In the genomic region with DNA sequence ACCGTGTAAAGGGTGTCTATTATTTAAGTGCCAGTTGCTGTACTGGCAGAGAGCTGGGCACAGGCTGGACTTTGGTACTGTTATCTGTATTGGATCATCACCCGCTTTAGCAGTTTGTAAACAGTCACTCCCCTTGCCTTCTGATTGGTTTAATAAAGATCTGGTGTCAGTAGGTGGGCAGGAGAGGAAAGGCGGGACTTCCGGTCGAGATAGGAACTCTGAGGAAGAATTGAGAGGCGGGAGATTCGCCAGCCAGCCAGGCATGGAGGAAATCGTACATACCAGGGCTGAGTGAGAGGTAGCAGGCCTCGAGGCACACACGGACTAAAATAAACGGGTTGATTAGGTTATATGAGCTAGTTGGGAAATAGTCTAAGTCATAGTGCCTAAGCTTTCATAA, we compare ENCODE assay signal across 9 mouse cellular contexts. TPM values are rescaled to one million over a fixed set of nuclear protein-coding genes. Genes with fewer than 3 reads are reported as not detected.
A peak's percentile ranks its signal among the peaks of the same experiment; 100 is the strongest.
DNase-seq lines count a peak whose midpoint lies in the region; ATAC-seq and TF ChIP-seq lines count a peak whose summit lies in the region.
"Had no signal": no experiment of that assay in that cellular context is flagged by ENCODE, and none has a peak within 500 bp of the region (broad histone marks: within the 10 kb centered on the region; RNA-seq: fewer than 3 reads in every experiment).

No protein-coding gene starts in this region.

- WGBS in intestine, embryonic 16.5 days, result 26% methylated on average over 11 of the region's 11 CpGs
- WGBS in lung, embryonic 15.5 days, result 34% methylated on average over 11 of the region's 11 CpGs

- peak; percentile 96 for DNase-seq in 416B (ENCODE audit: low read depth)
- peak; percentile 27 for DNase-seq in thymus, postnatal 0 days (ENCODE audit: low spot score)
- DNase-seq in cerebellum, adult 9-10 months, result no peak
- DNase-seq in frontal cortex, postnatal 25 days (ENCODE audit: low spot score in 2 of 2), result no peak

- no peaks in the 10 kb centered on the region for H3K27me3 ChIP-seq in E14TG2a.4 (ENCODE audit: insufficient read depth, low read length)
- H3K27me3 ChIP-seq in intestine, embryonic 16.5 days (replicated peaks; ENCODE audit: control insufficient read depth, insufficient read depth, low read length), result no peaks in the 10 kb centered on the region
- no peaks in the 10 kb centered on the region for H3K27me3 ChIP-seq in lung, embryonic 15.5 days

- no peaks in the 10 kb centered on the region for H3K9me3 ChIP-seq in E14TG2a.4 (ENCODE audit: low read length)
- H3K9me3 ChIP-seq in intestine, embryonic 16.5 days (ENCODE audit: control insufficient read depth, low read length), result no peaks in the 10 kb centered on the region
- H3K9me3 ChIP-seq in lung, embryonic 15.5 days, result no peaks in the 10 kb centered on the region

- H3K27ac ChIP-seq in intestine, embryonic 16.5 days (ENCODE audit: low read length), result no peak overlapping the region
- no peak overlapping the region for H3K27ac ChIP-seq in lung, embryonic 15.5 days

- peaks cover 19% of the 10 kb centered on the region for H3K4me1 ChIP-seq in E14TG2a.4 (replicated peaks; ENCODE audit: low read depth, low read length)
- no peaks in the 10 kb centered on the region; the same call in 1 of the 2 replicates for H3K4me1 ChIP-seq in intestine, embryonic 16.5 days (ENCODE audit: control insufficient read depth, insufficient read depth, low read length)
- H3K4me1 ChIP-seq in lung, embryonic 15.5 days, result no peaks in the 10 kb centered on the region

- no peak overlapping the region for H3K9ac ChIP-seq in intestine, embryonic 16.5 days (ENCODE audit: low read depth, low read length)
- no peak overlapping the region for H3K9ac ChIP-seq in lung, embryonic 15.5 days

- peak overlapping the region; percentile 4; the same call in 1 of the 2 replicates for H3K4me2 ChIP-seq in intestine, embryonic 16.5 days (ENCODE audit: low read depth, low read length)
- peak overlapping the region; percentile 26; the same call in 1 of the 2 replicates for H3K4me2 ChIP-seq in lung, embryonic 15.5 days

- H3K36me3 ChIP-seq in E14TG2a.4 (ENCODE audit: insufficient read depth, low read length), result no peaks in the 10 kb centered on the region
- H3K36me3 ChIP-seq in intestine, embryonic 16.5 days (ENCODE audit: control insufficient read depth, insufficient read depth, low read length), result no peaks in the 10 kb centered on the region
- H3K36me3 ChIP-seq in lung, embryonic 15.5 days, result no peaks in the 10 kb centered on the region

- peak overlapping the region; percentile 63 for H3K4me3 ChIP-seq in E14TG2a.4 (replicated peaks; ENCODE audit: low read length)
- no peak overlapping the region for H3K4me3 ChIP-seq in intestine, embryonic 16.5 days (ENCODE audit: low read length)
- H3K4me3 ChIP-seq in lung, embryonic 15.5 days, result no peak overlapping the region

- peak; percentile 72 for ATAC-seq in common myeloid progenitor, adult 5-6 weeks (replicated peaks; ENCODE audit: low read depth, poor library complexity, severe bottlenecking)
- ATAC-seq in intestine, embryonic 16.5 days, result peak; percentile 86
- ATAC-seq in lung, embryonic 15.5 days (ENCODE audit: borderline replicate concordance, extremely low read depth, low FRiP score, low TSS enrichment), result no peak

- no peak for TF ChIP-seq CTCF in E14TG2a.4 (conservative IDR thresholded peaks at IDR 0.05; ENCODE audit: low read length)

RNA-seq across cellular contexts. Expression of a gene that starts 7.7 kb away (rescaled TPM):
- total RNA-seq in common myeloid progenitor, adult 5-6 weeks (2017), result 313 and 322 TPM in 2 replicates
- polyA plus RNA-seq in intestine, embryonic 16.5 days (2015; fragmentation: Nextera tagmentation; extraction: Ambion mirVana), result 430 and 478 TPM in 2 replicates
- polyA plus RNA-seq in lung, embryonic 15.5 days (2015; fragmentation: Nextera tagmentation; extraction: Ambion mirVana), result 698 TPM in 2 replicates
- polyA plus RNA-seq in thymus, postnatal 0 days (2015; fragmentation: Nextera tagmentation; extraction: Ambion mirVana), result 772 and 787 TPM in 2 replicates

RNA-seq across cellular contexts. Expression of a gene that starts 16.1 kb away (rescaled TPM):
- total RNA-seq in common myeloid progenitor, adult 5-6 weeks (2017), result 1.2 and 1.5 TPM in 2 replicates
- polyA plus RNA-seq in intestine, embryonic 16.5 days (2015; fragmentation: Nextera tagmentation; extraction: Ambion mirVana), result 0.39 and 0.62 TPM in 2 replicates
- polyA plus RNA-seq in lung, embryonic 15.5 days (2015; fragmentation: Nextera tagmentation; extraction: Ambion mirVana), result 0.80 and 1.3 TPM in 2 replicates
- 1.2 and 2.1 TPM in 2 replicates for polyA plus RNA-seq in thymus, postnatal 0 days (2015; fragmentation: Nextera tagmentation; extraction: Ambion mirVana)

RNA-seq across cellular contexts. Expression of a gene that starts 26.0 kb away (rescaled TPM):
- total RNA-seq in common myeloid progenitor, adult 5-6 weeks (2017), result 0.59 and 2.6 TPM in 2 replicates
- 2.5 and 4.0 TPM in 2 replicates for polyA plus RNA-seq in intestine, embryonic 16.5 days (2015; fragmentation: Nextera tagmentation; extraction: Ambion mirVana)
- 0.91 and 1.2 TPM in 2 replicates for polyA plus RNA-seq in lung, embryonic 15.5 days (2015; fragmentation: Nextera tagmentation; extraction: Ambion mirVana)
- 28.9 and 32.5 TPM in 2 replicates for polyA plus RNA-seq in thymus, postnatal 0 days (2015; fragmentation: Nextera tagmentation; extraction: Ambion mirVana)

RNA-seq across cellular contexts. Expression of a gene that starts 26.3 kb away (rescaled TPM):
- not detected in 2 replicates for total RNA-seq in common myeloid progenitor, adult 5-6 weeks (2017)
- polyA plus RNA-seq in intestine, embryonic 16.5 days (2015; fragmentation: Nextera tagmentation; extraction: Ambion mirVana), result not detected in 2 replicates
- polyA plus RNA-seq in lung, embryonic 15.5 days (2015; fragmentation: Nextera tagmentation; extraction: Ambion mirVana), result not detected in 2 replicates
- 0.30 TPM in 1 of 2 replicates, not detected in the other for polyA plus RNA-seq in thymus, postnatal 0 days (2015; fragmentation: Nextera tagmentation; extraction: Ambion mirVana)
- polyA plus RNA-seq: neural tube, embryonic 11.5 days had no signal

RNA-seq across cellular contexts. Expression of a gene that starts 36.3 kb away (rescaled TPM):
- total RNA-seq in common myeloid progenitor, adult 5-6 weeks (2017), result not detected in 2 replicates
- not detected in 2 replicates for polyA plus RNA-seq in intestine, embryonic 16.5 days (2015; fragmentation: Nextera tagmentation; extraction: Ambion mirVana)
- not detected in 2 replicates for polyA plus RNA-seq in lung, embryonic 15.5 days (2015; fragmentation: Nextera tagmentation; extraction: Ambion mirVana)
- 1.6 and 1.9 TPM in 2 replicates for polyA plus RNA-seq in thymus, postnatal 0 days (2015; fragmentation: Nextera tagmentation; extraction: Ambion mirVana)
- polyA plus RNA-seq: neural tube, embryonic 11.5 days had no signal

Comparison
In these comparisons a context has a peak if more than half of its experiments do, and no peak if none do; other contexts are left out.
1. DNase-seq: peak in 416B (single experiment) and thymus, postnatal 0 days (single experiment); none in cerebellum, adult 9-10 months (single experiment) and frontal cortex, postnatal 25 days (0 of 2).